Mouse (Mus musculus): ENCODE results near the gene Ppp1r14d.

- TF ChIP-seq POLR2A (IDR thresholded peaks at IDR 0.05; ENCODE audit: insufficient read length, low read depth) (no peak), MYOG (IDR thresholded peaks at IDR 0.05; ENCODE audit: control insufficient read depth in 1 of 3, insufficient read depth in 1 of 3, insufficient read length in 2 of 3, low read depth in 2 of 3) (no peak), CEBPB (IDR thresholded peaks at IDR 0.05; ENCODE audit: insufficient read depth, poor library complexity, severe bottlenecking) (no peak), USF1 (IDR thresholded peaks at IDR 0.05; ENCODE audit: low read depth) (no peak), TCF12 (IDR thresholded peaks at IDR 0.05; ENCODE audit: insufficient read depth, poor library complexity, severe bottlenecking) (no peak), POLR2AphosphoS2 (IDR thresholded peaks at IDR 0.05; ENCODE audit: insufficient read length, low read depth) (no peak)
Observed at GRCm38 (mm10) chr2:119237871-119238220, 8.1 kb upstream of the Ppp1r14d start.
